Comparison of ENCODE assay signal across 20 mouse cellular contexts in the genomic region with DNA sequence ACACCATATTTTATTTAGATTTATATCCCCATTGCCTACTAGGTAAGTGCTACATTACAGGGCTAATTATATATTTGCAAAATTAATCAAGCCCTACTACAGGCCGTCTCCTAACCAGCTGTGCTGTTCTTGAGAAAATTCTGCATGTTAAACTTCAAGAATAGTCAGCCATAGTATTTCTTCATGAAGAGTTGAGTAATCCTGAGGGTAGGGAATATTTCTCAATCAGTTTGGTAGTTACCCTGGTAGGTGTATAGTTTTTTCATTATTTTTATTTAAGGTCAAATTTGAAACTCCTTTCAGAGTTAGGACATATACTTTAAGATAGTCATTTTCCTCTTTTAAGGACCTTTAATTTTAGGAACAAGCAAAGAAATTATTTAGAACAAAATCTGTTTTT. TPM values are rescaled to one million over a fixed set of nuclear protein-coding genes. Genes with fewer than 3 reads are reported as not detected.
"Had no signal": no experiment of that assay in that cellular context is flagged by ENCODE, and none has a peak within 500 bp of the region (broad histone marks: within the 10 kb centered on the region; RNA-seq: fewer than 3 reads in every experiment).

No protein-coding gene starts in this region.

- H3K4me3 ChIP-seq: limb, embryonic 13.5 days; midbrain, embryonic 13.5 days; myocyte; neural tube, embryonic 12.5 days had no signal

- H3K4me2 ChIP-seq: limb, embryonic 13.5 days; midbrain, embryonic 13.5 days; neural tube, embryonic 12.5 days had no signal

- ATAC-seq: midbrain, embryonic 13.5 days had no signal

- DNase-seq: kidney, adult 11 months; kidney, postnatal 10 days; left cerebral cortex, postnatal 4 days; lung, adult 18-20 months; lung, postnatal 4 days; retina, postnatal 1 day; right cerebral cortex, postnatal 4 days; spleen, adult 18-20 months; thymus, adult 18-20 months; thymus, postnatal 14 days had no signal

- H3K27me3 ChIP-seq: limb, embryonic 13.5 days; megakaryocyte, embryonic 14.5 days; midbrain, embryonic 13.5 days; neural tube, embryonic 12.5 days had no signal

- H3K27ac ChIP-seq: limb, embryonic 13.5 days; midbrain, embryonic 13.5 days; neural tube, embryonic 12.5 days had no signal

- H3K9ac ChIP-seq: limb, embryonic 13.5 days; midbrain, embryonic 13.5 days; neural tube, embryonic 12.5 days had no signal

- H3K9me3 ChIP-seq: limb, embryonic 13.5 days; megakaryocyte, embryonic 14.5 days; midbrain, embryonic 13.5 days; neural tube, embryonic 12.5 days had no signal

RNA-seq across cellular contexts. Expression of a gene that starts 3.7 kb away (rescaled TPM):
- total RNA-seq: left cerebral cortex, postnatal 10 days; left cerebral cortex, postnatal 4 days; neutrophil, adult 5-6 weeks had no signal
- polyA plus RNA-seq: large intestine, adult 2 months; midbrain, embryonic 13.5 days had no signal

RNA-seq across cellular contexts. Expression of a gene that starts 26.7 kb away (rescaled TPM):
- total RNA-seq: left cerebral cortex, postnatal 10 days had no signal
- polyA plus RNA-seq: kidney, embryonic 14.5 days; lung, embryonic 16.5 days; neural tube, embryonic 12.5 days had no signal
